Mouse (Mus musculus): ENCODE measurements around the gene Gck.
A peak's percentile ranks its signal among the peaks of the same experiment; 100 is the strongest.
"Not testable (repeated sequence)": the region's sequence is repeated elsewhere in the genome, so short reads cannot be mapped to it uniquely, and the experiment has no call there.

Gene Gck

DNA sequence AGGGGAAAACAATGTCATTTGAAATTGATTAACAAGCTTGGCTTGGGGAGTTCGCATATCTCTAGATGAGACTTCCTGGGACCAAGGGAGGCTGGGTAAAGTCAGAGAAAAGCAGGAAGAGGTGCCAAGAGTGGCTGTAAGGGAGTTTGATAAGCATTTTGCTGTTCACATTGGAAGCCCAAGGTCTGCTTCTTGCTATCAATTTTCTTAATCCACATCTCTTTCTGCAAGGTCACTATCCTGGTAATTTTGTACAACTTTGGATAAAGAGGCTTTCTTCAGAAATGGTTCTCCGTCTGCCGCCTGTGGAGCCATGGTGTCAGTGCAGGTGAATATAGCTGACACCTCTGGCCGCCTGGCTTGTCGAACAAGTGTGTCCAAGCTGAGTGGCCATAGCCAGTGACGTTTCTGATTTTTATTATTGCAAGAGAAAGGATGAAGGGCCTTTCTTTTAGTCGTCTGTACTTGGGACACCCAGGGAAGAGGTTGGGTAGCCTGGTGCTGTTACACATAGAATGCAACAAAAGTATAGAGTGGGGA is 5.2 kb upstream of the Gck start:
- no peak for DNase-seq (ENCODE audit: low read depth, low spot score)

DNA sequence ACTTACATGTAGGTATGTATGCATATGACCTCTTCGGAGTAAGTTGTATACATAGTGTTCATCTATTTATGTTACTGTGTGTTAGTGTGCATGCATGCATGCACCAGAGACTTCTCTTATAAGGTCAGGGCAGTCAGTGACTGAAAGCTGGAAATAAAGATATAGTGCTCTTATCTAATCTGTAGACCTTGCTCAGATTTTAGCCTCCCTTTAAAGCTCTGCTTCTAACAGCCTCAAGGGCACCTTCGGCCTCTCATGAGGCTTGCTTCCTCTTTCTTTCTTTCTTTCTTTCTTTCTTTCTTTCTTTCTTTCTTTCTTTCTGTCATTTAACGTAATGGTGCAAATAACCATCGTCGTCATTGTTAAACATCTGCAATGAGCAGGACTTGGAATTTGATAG is 4.6 kb upstream of the Gck start:
- no peak for DNase-seq (ENCODE audit: low read depth, low spot score)

DNA sequence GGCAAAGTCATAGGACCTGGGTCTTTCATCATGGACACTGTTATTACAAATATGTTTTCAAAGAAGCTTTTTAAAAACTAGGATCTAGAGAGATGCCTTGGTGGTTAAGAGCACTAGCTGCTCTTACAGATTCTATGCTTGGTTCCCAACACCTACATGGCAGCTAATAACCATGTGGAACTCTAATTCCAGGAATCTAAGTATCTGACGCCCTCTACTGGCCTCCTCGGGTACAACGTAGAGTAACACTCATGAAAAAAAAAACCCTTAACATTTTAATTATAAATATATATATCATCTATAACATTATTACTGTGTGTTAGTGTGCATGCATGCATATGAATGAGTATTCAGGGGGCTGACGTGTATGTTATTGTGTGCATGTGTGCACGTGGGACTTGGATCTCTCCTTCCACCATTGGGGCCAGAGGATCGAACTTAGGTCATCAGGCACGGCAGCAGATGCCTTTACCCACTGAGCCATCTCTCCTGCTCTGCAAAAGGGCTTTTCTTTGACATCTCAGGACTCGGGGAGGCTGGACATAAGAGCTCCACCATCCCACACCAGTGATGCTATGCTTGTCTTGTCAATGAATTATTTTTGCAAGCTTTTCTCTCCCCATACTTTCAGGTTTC is 3.4 kb upstream of the Gck start:
- no peak for DNase-seq (ENCODE audit: low read depth, low spot score)

DNA sequence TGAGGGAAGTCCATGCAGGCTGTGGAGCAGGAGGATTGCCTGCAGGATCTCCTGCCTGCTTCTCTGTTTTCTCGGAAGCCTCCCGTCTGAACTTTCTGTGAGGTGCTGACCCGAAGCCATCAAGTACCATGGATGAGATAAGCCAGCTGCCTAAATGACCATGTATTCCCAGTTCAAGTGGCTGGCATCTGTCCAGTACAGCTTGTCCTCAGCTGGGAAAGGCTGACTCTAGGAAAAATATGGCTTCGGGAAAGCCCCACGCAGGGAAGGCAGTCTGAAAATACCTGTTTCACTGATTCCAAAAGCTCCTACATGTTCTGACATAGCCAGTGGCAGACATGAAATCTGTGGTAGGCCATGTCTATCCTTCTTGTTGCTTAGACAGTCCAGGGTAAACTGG is 2.6 kb upstream of the Gck start:
- DNase-seq (ENCODE audit: low read depth, low spot score), result no peak

DNA sequence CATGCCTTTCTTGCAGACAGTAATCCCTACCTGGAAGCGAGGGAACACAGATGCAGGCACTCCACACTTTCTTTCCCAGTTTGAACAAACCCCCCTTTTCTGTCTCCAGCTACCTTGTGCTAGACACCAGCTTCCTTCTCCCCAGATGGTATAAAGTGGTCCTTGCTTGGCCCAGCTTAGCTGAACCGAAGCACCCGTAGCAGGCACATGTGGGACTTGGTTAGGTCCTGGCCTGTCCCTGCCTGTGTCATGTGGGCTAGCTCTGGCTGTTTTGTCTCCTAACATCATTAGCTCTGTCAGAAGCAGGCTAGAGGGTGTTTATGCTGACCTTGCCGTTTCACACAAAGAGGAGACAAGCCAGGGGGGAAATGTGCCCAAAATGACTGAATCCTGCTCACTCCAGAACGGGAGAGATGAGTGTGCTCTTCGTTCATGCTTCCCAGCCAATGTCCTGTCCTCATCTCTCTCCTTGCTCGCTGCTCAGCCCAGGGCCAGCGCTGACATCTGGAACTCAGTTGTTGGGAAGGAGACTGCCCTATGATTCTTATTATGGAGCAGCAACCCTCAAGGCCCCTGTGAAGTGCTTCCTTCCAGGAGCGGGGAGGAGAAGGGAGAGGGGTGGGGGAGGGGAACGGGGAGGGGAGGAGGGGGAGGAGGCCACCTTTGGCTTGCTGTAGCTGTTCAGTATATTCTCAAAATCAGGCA is 1.2 kb downstream of the Gck start:
- no peak for DNase-seq (ENCODE audit: low read depth, low spot score)

DNA sequence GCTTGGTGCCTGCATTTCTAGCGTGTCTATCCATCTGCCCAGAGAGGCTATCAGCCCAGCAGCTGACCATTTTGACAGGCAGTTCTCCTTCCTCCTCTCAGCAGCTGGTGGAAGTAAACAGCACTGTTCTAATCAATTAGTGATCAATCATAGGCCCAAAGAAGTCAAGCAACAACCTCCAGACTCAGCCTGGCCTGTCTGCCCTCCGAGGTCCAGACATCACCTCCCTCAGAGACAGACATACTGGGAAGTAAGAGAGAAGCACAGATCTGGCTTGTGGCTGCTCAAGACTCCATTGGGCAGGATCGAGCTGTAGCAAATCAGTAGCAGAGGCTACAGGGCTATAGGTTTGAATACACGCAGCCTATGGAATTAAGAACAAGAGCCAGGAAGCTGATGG is 2.1 kb downstream of the Gck start:
- DNase-seq (ENCODE audit: low read depth, low spot score), result no peak

DNA sequence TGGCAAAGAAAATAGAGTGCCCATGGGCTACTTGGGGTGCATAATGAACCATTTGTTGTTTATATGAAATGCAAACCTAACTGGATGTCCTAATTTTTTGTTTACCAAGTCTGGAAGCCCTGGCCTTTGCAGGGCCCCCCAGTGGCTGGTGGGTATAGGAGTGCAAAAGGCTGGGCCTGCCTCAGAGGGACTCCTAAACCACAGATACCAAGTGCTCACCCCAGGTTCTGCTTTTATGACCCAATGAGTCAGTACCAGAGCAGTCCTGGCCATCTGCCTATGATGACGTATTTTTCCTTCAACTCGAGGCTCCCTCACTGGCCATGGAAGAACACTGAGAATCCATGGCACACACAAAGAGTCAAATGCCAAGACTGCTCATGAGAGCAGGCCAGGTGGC is 4.8 kb downstream of the Gck start:
- no peak for DNase-seq (ENCODE audit: low read depth, low spot score)

DNA sequence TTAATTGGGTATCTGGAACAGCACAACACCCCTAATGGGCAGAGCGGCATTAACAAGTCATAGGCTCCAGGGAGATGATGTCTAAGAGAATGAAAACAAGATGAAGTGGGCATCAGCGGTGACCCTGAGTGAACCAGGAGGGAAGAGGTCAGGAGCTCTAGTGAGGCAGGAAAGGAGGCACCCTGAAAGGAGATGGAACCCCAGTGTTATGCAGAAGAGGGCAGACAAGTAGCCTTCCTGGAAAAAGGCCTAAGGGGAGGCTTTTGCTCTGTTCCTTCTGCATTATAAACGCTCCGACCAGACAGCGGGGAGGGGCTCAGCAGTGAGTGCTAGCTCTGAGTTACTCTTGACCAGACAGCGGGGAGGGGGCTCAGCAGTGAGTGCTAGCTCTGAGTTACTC is 6.9 kb downstream of the Gck start:
- peak; percentile 40 for DNase-seq (ENCODE audit: low read depth, low spot score)

DNA sequence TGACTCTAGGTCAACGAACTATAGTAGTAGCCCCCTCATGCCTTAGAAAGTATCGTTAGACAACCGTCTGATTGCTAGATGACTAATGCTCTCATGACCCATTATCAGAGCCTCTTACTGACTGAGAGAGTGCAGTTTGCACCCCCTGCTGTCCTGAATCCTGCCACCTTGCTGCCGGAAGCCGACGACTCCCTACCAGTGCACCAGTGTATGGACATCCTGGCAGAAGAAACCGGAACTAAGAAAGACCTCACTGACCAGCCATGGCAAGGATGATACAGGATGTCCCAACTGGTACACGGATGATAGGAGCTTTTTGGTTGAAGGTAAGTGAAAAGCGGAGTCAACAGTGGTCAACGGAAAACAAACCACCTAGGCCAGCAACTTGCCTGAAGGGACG is 15.3 kb downstream of the Gck start:
- DNase-seq (ENCODE audit: low read depth, low spot score), result not testable (repeated sequence)

DNA sequence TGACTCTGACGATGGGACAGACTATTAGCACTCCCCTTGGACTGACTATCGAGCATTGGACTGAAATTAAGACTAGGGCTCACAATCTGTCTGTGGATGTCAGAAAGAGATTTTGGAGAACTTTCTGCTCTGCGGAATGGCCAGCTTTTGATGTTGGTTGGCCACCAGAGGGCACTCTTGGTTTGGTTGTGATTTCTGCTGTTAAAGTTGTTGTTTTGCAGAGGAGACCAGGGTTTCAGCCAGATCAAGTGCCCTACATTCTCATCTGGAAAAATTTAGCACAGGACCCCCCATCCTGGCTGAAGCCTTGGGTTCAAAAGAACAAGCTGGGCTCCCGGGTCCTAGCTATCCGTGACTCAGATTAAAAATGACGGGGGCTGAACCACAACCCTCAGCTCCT is 17.9 kb downstream of the Gck start:
- not testable (repeated sequence) for DNase-seq (ENCODE audit: low read depth, low spot score)

DNA sequence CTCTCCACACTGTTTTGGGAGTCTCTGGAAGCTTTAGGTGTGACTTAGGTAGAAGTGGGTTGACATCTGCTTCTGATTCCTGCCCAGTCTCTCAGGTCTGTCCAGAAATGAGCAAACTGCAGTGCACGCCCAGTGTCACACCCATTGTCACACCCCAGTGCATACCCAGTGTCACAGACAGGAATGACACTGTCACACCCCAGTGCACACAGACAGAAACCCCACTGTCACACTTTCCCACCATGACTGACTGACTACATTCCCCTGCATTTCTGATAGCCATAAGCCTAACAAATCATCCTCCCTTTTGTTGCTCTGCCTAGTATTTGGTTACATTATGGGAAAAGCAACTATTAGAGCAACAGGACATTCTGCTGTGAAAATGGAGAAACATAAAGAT is 19.3 kb downstream of the Gck start:
- no peak for DNase-seq (ENCODE audit: low read depth, low spot score)

DNA sequence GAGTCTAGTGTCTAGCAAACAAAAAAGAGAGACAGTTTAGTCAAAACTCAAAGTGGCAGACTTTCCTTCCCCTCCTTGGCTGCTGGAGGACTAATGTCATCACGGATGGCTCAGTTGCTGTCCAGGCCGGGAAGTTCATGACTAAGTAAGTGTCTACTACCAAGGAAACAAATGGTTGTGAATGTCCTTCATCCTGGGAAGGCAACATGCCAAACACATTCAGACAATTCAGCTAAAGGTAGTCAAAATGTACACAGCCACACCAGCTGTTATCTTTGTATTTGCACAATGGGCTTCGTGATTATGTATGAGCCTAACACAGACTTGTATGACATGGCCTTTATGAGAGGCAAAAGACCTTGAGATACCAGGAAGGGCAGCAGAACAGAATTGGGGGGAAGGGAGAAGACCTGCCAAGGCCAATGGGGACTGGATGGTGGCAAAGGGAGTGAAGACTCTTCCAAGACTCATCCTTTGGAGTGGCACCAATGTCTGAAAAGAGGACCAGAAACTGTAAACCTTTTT is 23.1 kb downstream of the Gck start:
- DNase-seq (ENCODE audit: low read depth, low spot score), result no peak

DNA sequence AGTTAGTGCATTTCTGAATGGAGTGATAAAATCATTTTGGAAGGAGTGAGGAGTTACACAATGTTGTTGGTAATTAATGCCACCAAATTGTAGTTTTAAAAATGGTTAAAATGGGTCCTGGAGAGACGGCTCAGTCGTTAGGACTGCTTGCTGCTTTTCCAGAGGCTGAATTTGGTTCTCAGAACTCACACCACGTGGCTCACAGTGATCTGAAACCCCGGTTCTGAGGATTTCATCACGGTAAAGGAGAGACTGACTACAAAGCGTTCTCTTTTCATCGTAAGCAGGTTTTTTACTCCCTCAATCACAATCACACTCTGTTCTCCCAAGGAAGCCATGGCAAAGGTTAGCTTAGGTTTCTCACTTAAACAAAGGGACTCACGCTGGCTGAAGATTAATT is 25.2 kb downstream of the Gck start:
- no peak for DNase-seq (ENCODE audit: low read depth, low spot score)

DNA sequence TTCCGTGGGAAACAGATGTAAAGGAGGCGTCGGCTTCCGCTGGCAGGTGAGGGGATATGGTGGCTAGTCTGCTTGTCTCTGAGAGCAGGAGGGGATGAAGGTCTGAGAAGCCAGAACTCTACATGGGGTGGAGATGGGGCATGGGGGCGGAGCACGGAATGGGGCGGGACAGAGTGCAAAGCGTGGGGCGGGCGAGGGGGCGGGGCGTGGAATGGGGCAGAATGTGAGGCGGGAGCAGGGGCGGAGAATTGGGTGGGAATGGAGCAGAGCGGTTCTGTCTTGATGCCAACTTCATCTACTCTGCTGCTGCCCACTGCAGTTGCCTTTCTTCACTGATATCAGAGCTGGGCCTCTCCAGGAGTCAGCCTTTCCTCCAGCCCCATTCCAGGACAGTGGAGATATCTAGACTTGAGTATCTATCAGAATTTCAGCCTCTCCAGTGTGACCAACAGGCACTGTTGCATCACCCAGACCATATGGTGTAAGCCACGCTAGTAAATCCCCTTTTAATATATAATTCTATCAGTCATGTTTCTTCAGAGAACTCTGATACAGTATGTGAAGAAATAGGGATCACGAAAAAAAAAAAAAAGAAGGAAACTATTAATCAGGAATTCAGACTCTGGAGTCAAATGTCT is 29.4 kb downstream of the Gck start:
- no peak for DNase-seq (ENCODE audit: low read depth, low spot score)

DNA sequence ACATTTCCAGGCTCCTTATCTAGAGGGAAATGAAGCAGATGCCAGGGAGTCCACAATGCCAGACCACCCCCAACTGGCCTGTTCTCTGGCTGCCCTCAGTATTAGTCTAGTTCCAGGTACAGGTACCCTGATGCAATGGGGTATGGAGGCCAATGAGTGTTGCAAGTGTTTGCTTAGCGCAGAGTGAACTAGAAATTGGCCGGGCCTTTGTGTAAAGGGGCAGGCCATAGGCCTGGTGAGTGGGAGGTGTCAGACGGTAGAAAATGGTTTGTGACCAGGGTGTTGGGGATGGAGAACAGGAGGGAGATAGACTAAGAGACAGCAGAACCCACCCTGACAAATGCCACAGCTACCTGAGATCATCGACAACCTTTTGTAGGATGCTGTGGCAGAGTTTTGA is 30.3 kb downstream of the Gck start:
- DNase-seq (ENCODE audit: low read depth, low spot score), result no peak

DNA sequence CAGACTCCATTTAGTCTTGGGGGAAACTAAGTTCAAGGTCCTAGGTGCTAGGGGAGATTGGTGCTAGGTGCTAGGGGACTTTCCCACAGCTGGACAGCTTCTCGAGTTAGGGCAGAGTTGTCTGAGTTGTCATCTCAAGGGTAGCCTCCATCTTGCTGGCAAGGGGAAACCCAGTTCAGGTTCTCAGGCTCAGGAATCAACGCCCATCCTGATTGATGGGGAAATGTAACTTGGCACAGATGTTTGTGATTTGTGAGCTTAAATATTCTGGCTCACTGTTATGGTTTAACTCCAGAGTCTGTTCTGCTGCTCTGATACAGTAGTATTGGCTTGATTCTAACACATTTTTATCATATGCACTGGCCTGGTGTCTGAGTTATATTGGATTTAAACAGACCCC is 31.8 kb downstream of the Gck start:
- no peak for DNase-seq (ENCODE audit: low read depth, low spot score)

DNA sequence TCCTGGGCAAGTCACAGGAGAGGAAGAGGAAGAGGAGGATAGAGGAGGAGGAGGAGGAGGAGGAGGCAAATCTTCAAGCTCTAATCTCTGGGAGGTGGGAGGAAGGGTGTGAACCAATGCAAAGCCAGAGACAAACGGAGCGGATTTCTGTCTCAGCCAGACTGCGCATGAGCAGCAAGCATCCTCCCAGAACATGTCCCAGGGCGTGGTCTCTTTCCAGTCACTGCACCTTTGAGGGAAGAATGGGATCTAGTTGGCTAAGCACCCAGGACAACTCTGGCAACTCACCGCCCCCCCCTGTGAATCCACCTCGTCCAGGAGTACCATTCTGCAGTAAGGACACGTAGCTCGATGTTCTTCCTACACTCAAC is 33.7 kb downstream of the Gck start:
- no peak for DNase-seq (ENCODE audit: low read depth, low spot score)

DNA sequence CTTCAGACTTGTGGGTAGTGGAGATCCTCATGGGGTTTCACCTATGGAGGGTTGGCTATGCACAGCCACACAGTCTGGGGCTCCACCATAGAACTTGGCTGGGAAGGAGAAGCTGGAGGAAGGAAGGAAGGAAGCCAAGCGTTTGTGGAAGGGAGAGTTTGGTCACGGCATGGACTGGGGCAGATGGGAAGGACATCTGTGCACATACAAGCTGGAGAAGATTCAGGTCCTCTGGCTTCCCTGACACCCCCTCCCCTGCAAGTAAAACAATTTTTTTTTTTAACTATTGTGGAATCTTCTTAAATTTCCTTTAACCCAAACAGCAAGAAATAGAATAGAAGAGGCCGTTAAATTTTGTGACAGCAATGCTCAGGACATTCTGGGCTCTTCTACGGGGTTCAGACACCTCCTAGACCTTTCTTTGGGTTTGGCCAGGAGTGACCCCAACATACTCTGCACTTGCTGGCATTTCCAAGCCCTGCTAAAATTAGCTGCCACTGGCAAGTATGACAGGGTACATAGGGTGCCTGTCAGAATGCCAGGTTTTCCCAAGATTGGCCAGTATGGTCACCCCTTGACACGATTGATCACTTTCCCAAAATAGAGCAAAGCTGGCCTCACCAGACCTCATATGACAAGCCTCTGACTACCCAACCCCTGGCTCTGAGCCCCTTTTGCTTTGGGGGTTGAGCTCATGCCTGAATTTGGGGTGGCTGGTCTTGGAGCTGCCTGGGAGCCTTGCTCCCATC is 34.3 kb downstream of the Gck start:
- DNase-seq (ENCODE audit: low read depth, low spot score), result no peak

DNA sequence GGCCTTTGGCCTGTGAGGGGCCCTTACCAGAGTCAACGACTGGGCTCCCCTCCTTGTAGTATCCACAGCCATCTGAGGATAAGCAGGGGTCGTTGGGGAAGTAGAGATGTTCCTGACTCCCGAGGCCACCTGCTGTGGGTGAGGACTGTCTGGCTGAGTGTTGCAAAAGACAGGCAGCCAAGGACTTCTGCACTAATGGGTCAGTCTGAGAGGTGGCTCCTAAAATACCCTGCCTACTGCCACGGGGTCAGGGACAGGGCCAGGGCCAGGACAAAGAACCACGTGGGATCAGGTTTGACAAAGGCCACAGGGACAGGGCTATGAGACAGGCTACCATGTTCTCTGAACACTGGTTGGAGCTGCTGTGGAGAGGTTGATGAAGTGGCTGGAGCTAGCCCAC is 34.9 kb downstream of the Gck start:
- DNase-seq (ENCODE audit: low read depth, low spot score), result no peak

DNA sequence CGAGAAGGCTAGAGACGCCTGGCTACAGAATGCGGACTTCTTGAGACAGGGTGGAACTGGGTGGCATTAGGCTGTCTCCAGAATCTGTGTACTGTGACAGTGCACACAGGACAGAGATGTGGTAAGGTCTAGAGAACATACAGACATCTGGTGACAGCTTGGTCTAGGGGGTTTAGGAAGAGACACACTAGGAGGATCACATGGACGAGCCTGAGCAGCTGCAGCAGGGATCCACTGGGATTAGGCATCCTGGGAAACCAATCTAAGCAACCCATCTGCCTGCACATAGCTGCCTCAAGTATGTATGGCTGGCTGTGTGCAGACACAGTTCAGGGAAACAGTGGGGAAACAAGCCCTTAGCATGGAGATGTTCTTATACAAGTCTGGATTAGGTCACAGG is 35.9 kb downstream of the Gck start:
- no peak for DNase-seq (ENCODE audit: low read depth, low spot score)

DNA sequence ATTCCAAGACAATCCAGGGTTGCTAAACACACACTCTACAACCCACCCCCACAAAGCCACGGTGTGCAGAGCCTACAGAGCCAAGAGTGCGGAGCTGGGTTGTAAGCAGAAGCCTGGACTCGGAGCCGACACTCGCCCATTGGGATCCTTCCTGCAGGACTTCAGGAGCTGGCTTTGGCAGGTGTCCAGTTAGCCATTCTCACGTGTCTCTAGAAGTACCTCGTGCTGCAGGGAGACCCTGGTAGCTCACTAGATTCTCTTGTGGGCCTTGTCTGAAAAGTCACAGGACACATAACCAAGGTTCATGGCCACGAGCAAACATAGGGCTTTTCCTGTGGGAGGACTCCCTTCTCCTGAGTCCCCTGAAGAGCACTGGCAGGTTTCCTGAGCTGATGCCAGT is 36.6 kb downstream of the Gck start:
- DNase-seq (ENCODE audit: low read depth, low spot score), result no peak

DNA sequence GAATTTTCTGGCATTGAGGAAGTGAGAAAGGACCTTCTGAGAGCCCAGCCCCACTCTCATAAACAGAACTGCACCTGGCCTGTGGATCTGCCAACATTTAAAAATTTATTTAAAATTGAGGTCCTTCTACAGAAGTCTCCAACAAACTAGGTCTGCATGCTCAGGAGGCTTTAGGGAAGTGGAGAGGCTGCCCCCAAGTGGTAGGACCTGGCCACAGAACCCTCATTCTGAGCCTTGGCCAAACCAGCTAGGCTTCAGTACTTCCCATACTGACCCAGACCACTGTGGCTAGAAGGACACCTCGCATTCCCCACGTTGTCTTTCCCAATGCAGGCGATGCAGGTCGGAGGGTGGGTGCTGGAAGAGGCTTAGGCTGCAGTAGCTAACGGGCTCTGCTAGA is 37.2 kb downstream of the Gck start:
- DNase-seq (ENCODE audit: low read depth, low spot score), result no peak
